Mouse (Mus musculus) heart, embryonic 11.5 days (tissue): Measurements from ENCODE around the gene Sergef. TPM values are rescaled to one million over a fixed set of nuclear protein-coding genes. Genes with fewer than 3 reads are reported as not detected.

Experiments
- ATAC-seq: fragments of 200-750 bp; cut with Nextera tagmentation; replicated peaks from 2 replicates; pipeline ENCODE4 v1.8.0; 2017; ENCODE audit warnings: moderate library complexity; ENCODE audit not compliant: insufficient number of reproducible peaks, low FRiP score, low TSS enrichment
- H3K27ac ChIP-seq: fragments of 300-500 bp; sonication (generic); 2 replicates; pipeline ENCODE4 v1.5.1; 2014; ENCODE audit warnings: mild to moderate bottlenecking, low read depth, low read length
- H3K27me3 ChIP-seq: fragments of 300-500 bp; sonication (generic); 2 replicates; pipeline ENCODE4 v1.6.1; 2014; ENCODE audit warnings: mild to moderate bottlenecking, low read length, mixed read lengths; ENCODE audit not compliant: control insufficient read depth, insufficient read depth
- H3K36me3 ChIP-seq: fragments of 300-500 bp; sonication (generic); 2 replicates; pipeline ENCODE4 v1.6.1; 2014; ENCODE audit warnings: mild to moderate bottlenecking, low read length, moderate library complexity, mixed read lengths; ENCODE audit not compliant: control insufficient read depth, insufficient read depth
- H3K4me1 ChIP-seq: fragments of 300-500 bp; sonication (generic); 2 replicates; pipeline ENCODE4 v1.6.1; 2014; ENCODE audit warnings: low read length; ENCODE audit not compliant: control insufficient read depth, insufficient read depth
- H3K4me2 ChIP-seq: fragments of 300-500 bp; sonication (generic); 2 replicates; pipeline ENCODE4 v1.6.1; 2014; ENCODE audit warnings: mild to moderate bottlenecking, moderate library complexity
- H3K4me3 ChIP-seq: fragments of 300-500 bp; sonication (generic); 2 replicates; pipeline ENCODE4 v1.5.1; 2014; ENCODE audit warnings: low read depth, low read length
- H3K9ac ChIP-seq: fragments of 300-500 bp; sonication (generic); 2 replicates; pipeline ENCODE4 v1.6.1; 2014; ENCODE audit warnings: mild to moderate bottlenecking, low read depth, low read length, moderate library complexity
- H3K9me3 ChIP-seq: fragments of 300-500 bp; sonication (generic); replicated peaks from 2 replicates; pipeline ENCODE4 v1.6.1; 2016; ENCODE audit warnings: low read length; ENCODE audit not compliant: control insufficient read depth
- WGBS: fragments of 180-500 bp; shearing (Covaris S2); extraction: QIAGEN DNeasy Blood & Tissue Kit; methylation state at CpG from one replicate; pipeline ENCODE4 v1.1.7; 2014; ENCODE audit not compliant: insufficient replicate concordance; 5-methylcytosine and 5-hydroxymethylcytosine counted together
- polyA plus RNA-seq: library from polyadenylated mRNA; unstranded; fragments of >200 nt; fragmentation: Nextera tagmentation; extraction: Ambion mirVana; gene quantifications from 2 replicates; pipeline ENCODE4 v1.2.1, GENCODE M21; 2014

The Sergef gene
- polyA plus RNA-seq, 1 experiment from 2014 or later = 11.6 TPM

DNA sequence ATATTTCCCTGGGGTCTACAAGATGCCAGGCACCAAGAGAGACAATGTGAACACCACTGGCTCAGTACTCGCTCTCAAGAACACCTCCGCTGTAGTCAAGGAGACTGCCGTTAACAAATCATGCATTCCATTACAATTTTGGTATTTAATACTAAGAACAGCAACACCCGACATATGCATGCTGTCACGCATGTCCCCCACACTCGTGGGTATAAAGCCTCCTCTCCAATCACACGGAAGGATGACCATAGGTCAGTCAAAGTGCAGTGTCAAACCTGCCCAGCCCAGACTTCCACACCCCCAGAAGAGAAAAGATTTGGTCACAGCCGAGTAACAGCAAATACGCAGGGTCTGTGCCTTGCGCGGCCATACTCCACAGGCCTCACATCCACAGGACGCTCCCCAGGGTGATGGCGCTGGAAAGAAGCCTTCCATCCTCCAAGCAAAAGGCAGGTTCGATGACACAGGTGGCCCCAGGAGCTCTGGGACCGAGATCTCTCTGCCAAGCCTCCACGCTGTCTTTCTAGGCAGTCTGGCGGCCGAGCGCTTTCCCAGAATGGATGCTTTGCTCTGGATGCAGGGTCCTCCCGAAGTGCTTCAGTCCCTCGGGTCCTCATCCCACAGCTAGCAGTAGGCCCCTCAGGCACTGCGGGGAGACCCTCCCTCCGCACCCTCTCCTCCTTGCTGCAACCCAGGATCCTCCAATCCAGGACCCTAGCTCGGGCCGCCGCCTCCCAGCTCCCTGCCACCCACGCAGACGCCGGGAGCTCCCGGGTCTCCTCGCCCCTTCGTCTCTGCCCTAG is 517 bp downstream of the Sergef start:
- Histone ChIP-seq H3K36me3 (no peaks in the 10 kb centered on the region), H3K27me3 (peaks cover 6% of the 10 kb centered on the region; the same call in 1 of the 2 replicates), H3K9me3 (no peaks in the 10 kb centered on the region), H3K27ac (0 out of 2 replicates have a peak overlapping the region, but pooled peaks have one; percentile 7), H3K4me2 (peak overlapping the region; percentile 80), H3K9ac (peak overlapping the region; percentile 79), H3K4me1 (no peaks in the 10 kb centered on the region), H3K4me3 (peak overlapping the region; percentile 57)
- 12% methylated on average over 32 of the region's 32 CpGs for WGBS
- peak; percentile 9; the same call in 1 of the 2 replicates for ATAC-seq

DNA sequence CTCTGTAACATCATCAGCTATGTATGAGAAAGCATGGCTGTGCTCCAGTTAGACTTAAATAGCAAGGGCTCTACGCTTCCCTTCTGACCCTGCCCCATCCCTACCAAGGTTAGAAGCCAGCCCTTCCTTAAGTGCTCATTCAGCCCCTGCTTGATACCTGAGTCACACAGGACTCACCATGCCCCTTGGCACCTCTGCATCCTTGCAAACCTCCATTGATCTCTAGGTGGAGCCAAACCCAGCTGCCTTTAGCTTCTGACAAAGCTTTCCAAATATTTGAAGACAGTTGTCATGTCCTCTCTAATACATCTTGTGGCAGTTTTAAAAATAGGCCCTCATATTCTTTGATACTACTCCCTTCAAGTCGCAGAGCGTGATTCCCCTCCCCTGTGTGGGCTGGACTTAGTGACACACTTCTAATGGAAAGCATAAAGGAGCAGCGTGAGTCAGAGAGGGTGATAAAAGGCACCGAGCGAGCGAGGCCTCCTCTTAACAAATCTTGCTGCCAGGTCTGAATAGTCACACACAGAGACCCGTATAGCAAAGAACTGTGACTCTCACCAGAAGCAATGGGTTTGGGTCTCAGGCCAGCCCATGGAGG is 11.1 kb downstream of the Sergef start:
- H3K27me3 ChIP-seq = no peaks in the 10 kb centered on the region
- no peaks in the 10 kb centered on the region for H3K9me3 ChIP-seq
- no peak overlapping the region for H3K4me2 ChIP-seq
- H3K4me1 ChIP-seq = no peaks in the 10 kb centered on the region
- no peak overlapping the region for H3K27ac ChIP-seq
- WGBS = 61% methylated on average over 8 of the region's 8 CpGs
- ATAC-seq = no peak
- no peak overlapping the region for H3K4me3 ChIP-seq
- H3K36me3 ChIP-seq = no peaks in the 10 kb centered on the region
- H3K9ac ChIP-seq = no peak overlapping the region

DNA sequence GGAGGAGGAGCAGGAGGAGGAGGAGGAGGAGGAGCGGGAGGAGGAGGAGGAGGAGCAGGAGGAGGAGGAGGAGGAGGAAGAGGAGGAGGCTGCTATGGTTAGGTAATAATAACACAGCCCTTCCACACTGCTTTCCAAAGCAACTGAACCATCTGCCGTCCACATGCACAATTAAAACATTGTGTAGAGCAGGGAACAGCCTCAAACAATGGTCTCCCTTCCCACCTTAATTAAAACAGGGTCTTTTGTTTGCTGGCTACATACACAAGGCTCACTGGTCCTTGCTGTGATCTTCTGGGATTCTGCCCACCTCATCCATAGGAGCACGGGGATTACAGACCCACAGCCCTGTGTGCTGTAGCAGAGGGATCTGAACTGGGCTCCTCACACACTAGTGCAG is 15.6 kb downstream of the Sergef start:
- ATAC-seq = no peak

DNA sequence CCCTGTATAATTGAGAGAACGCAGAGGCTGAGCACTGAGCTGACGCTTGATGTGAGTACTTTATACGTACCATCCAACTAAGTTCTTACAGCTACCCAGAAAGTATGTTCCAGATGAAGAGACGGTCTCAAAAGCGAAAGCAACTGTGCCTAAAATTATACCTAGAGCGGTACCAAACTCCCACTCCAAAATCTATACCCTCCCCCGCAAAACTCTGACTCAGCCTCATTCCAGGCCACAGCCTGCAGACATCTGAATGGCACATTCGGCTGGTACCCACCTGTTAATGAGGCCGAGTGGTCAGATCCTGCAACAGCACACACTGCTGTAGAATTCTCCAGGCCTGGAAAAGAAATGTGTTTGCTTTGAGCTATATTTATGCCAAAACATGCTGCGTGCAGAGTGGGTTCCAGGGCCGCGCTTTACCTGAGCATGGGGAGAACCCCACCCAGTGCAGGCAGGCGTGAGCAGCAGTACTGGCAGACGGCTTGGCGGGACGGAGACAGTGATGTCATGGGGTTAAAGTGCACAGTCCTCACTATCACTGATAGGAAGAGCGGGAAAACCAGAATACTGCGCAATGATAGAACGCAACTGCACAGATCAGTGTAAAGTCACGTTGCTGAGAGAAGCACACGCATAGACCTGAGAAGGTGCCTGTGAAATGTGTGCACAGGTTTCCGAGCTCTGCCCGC is 21.0 kb downstream of the Sergef start:
- ATAC-seq = no peak
- Histone ChIP-seq H3K9me3 (no peaks in the 10 kb centered on the region), H3K4me2 (no peak overlapping the region), H3K9ac (no peak overlapping the region), H3K27ac (no peak overlapping the region), H3K4me1 (peaks cover 6% of the 10 kb centered on the region; the same call in 1 of the 2 replicates), H3K27me3 (no peaks in the 10 kb centered on the region), H3K36me3 (no peaks in the 10 kb centered on the region), H3K4me3 (no peak overlapping the region)
- WGBS = 87% methylated on average over 23 of the region's 23 CpGs

More for the DNA sequence above, 15.6 kb downstream of the Sergef start:
- Histone ChIP-seq H3K36me3 (no peaks in the 10 kb centered on the region), H3K4me1 (no peaks in the 10 kb centered on the region), H3K4me2 (no peak overlapping the region), H3K4me3 (no peak overlapping the region), H3K9ac (no peak overlapping the region), H3K27ac (no peak overlapping the region), H3K9me3 (no peaks in the 10 kb centered on the region), H3K27me3 (no peaks in the 10 kb centered on the region)
- WGBS = 92% methylated on average over 2 of the region's 3 CpGs

DNA sequence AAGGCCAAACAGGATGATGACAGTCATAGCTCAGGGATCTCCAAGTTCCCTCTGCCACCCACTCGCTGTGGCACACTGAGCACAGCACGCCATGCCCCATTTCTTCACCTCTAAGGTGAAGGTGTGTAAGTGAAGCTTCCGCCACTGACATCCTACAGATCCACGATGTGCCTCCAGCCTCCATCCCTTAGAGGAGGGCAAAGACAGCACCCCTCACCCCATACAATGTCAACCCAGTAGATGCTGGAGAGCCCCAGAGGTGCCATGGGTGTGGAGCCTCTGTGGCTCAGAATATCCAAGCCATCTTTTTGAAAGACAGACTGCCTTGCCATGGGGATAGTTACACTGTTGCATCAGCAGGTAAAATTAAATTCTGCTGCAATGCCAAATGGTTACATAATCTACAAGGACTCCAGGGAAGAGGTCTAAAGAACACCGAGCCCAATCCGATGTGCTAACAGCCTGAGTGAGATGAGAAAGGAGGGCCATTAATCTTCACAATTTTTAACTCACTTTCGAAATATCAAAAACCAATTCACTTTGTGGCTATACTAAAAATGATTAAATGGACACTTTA is 23.1 kb downstream of the Sergef start:
- no peaks in the 10 kb centered on the region for H3K36me3 ChIP-seq
- H3K9me3 ChIP-seq = no peaks in the 10 kb centered on the region
- H3K27ac ChIP-seq = no peak overlapping the region
- no peak for ATAC-seq
- H3K4me2 ChIP-seq = no peak overlapping the region
- no peak overlapping the region for H3K9ac ChIP-seq
- H3K4me1 ChIP-seq = peaks cover 12% of the 10 kb centered on the region
- WGBS = 88% methylated on average over 7 of the region's 7 CpGs
- H3K4me3 ChIP-seq = no peak overlapping the region
- no peaks in the 10 kb centered on the region for H3K27me3 ChIP-seq

DNA sequence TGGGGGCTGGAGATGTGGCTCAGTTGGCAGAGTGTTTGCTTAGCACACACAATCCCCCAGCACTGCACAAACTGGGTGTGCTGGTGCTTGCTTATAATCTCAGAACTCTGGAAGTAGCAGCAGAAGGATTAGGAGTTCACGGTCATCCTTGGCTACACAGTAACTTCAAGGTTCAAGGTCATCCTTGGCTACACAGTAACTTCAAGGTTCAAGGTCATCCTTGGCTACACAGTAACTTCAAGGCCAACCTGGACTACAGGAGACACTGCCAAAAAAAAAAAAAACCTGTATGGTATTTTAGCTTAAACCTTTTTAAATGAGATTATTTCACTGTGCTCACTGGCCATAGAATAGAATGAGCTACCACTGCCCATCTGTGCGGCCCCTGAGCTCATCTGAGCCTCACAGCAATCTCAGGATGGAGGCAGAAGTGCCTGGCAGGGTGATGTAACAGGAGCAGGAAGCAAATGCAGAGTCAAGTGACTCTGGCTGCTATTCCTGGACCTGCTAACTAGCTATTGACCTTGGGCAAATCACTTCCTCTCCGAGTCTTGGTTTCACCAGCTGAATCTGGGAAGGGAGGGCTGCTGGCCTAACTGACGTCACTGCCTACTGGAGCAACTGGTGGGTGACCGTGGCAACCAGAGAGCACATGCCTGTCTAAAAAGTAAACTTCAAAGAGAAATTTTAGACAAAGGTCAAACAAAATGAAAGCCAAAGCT is 24.2 kb downstream of the Sergef start:
- Histone ChIP-seq H3K27me3 (no peaks in the 10 kb centered on the region), H3K4me3 (no peak overlapping the region), H3K9ac (no peak overlapping the region), H3K36me3 (no peaks in the 10 kb centered on the region), H3K9me3 (no peaks in the 10 kb centered on the region), H3K4me2 (no peak overlapping the region), H3K4me1 (peaks cover 12% of the 10 kb centered on the region), H3K27ac (peak overlapping the region; percentile 38; the same call in 1 of the 2 replicates)
- ATAC-seq = no peak
- 50% methylated on average over 5 of the region's 5 CpGs for WGBS

DNA sequence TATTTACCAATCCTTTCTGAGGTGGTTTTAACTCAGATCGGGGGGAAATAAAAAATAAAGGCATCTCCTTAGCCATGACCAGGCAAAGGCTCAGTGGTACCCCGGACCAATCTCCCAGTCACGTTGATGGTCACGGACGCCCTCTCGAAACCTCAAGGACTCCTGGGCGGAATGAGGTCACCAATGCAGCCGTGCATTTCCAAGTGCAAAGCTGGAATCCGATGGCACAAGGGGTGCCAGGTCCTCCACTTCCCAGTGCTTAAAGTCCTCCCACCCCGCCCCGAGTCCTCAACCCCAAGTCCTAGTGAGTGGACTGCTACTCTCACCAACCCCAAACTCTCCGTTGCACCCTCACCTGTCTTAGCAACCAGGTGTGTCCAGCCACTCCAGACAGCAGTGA is 25.3 kb downstream of the Sergef start:
- Histone ChIP-seq H3K27ac (no peak overlapping the region), H3K4me1 (peaks cover 12% of the 10 kb centered on the region), H3K27me3 (no peaks in the 10 kb centered on the region), H3K36me3 (no peaks in the 10 kb centered on the region), H3K9me3 (no peaks in the 10 kb centered on the region), H3K4me3 (no peak overlapping the region), H3K4me2 (no peak overlapping the region), H3K9ac (no peak overlapping the region)
- WGBS = 87% methylated on average over 12 of the region's 12 CpGs
- no peak for ATAC-seq

DNA sequence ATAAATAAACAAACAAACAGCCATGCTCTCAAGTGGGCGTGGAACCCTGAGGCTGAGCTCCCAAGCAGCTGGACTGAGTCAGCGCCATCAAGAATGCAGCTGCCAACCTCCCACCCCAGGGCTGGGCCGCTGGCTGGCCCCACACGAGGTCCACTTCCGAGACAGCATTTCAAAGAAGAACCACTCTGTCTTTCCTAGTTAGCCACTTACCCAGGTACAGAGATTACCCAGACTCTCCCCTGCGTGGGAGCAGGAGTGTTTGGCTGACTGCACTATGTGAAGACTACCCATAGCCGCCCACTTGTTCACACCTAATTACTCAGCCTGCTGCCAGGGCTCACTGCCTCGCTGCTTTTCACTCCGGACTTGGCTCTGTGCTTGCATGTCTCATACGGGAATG is 26.5 kb downstream of the Sergef start:
- H3K36me3 ChIP-seq = no peaks in the 10 kb centered on the region
- peaks cover 12% of the 10 kb centered on the region for H3K4me1 ChIP-seq
- H3K4me3 ChIP-seq = no peak overlapping the region
- H3K9ac ChIP-seq = no peak overlapping the region
- WGBS = 62% methylated on average over 10 of the region's 10 CpGs
- no peak for ATAC-seq
- no peaks in the 10 kb centered on the region for H3K27me3 ChIP-seq
- H3K9me3 ChIP-seq = no peaks in the 10 kb centered on the region
- H3K27ac ChIP-seq = no peak overlapping the region
- no peak overlapping the region for H3K4me2 ChIP-seq
